Mouse (Mus musculus) lung, adult 2 months (tissue): ENCODE results near the gene Htr2b.

ENCODE experiments used
- CTCF ChIP-seq: fragments of 200-500 bp; IDR thresholded peaks from 2 replicates; pipeline ENCODE4 v1.5.1; 2011; ENCODE audit warnings: mild to moderate bottlenecking, low read length, control low read depth; ENCODE audit not compliant: insufficient read depth
- POLR2A ChIP-seq: fragments of 200-500 bp; IDR thresholded peaks from 2 replicates; pipeline ENCODE4 v1.6.1; 2011; ENCODE audit warnings: low read depth, mild to moderate bottlenecking, control low read depth, low read length, borderline replicate concordance; ENCODE audit errors: extremely low read depth

GRCm38 (mm10) chr1:86146293-86146692 lies 34.5 kb upstream of the Htr2b start:
- TF ChIP-seq CTCF (no peak), POLR2A (no peak)
